18 mouse cellular contexts compared by ENCODE assay signal in the genomic region with DNA sequence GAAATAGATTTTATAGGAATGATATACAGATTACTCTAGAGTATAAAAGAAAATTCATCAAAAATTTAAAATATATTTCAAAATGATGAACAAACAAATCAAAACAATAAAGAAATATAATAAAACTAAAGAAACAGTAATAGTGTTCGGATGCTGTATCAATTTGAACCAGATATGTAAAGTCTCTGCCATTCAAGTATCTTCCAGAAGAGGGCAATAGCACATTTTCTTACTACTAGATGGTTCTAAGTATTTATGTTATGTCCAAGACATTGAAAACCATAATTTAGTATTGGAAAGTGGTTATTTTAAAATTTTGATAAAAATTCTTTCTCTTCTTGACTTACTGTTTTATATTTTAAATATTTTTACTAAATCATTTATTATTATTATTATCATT.
DNase-seq lines count a peak whose midpoint lies in the region; ATAC-seq and TF ChIP-seq lines count a peak whose summit lies in the region.
"Had no signal": no experiment of that assay in that cellular context is flagged by ENCODE, and none has a peak within 500 bp of the region (broad histone marks: within the 10 kb centered on the region; RNA-seq: fewer than 3 reads in every experiment).

No protein-coding gene starts in this region.

- H3K36me3 ChIP-seq in hindbrain, embryonic 14.5 days (replicated peaks; ENCODE audit: control insufficient read depth, insufficient read depth) = no peaks in the 10 kb centered on the region
- H3K36me3 ChIP-seq in hindbrain, embryonic 10.5 days = no peaks in the 10 kb centered on the region
- H3K36me3 ChIP-seq in lung, postnatal 0 days (ENCODE audit: insufficient read depth, low read length) = no peaks in the 10 kb centered on the region
- no peaks in the 10 kb centered on the region for H3K36me3 ChIP-seq in stomach, postnatal 0 days (ENCODE audit: control insufficient read depth, insufficient read depth, low read length)
- H3K36me3 ChIP-seq: forebrain, embryonic 15.5 days; heart, embryonic 13.5 days; limb, embryonic 12.5 days had no signal

- WGBS in hindbrain, embryonic 14.5 days = 79% methylated on average over 1 of the region's 1 CpGs
- WGBS in hindbrain, embryonic 10.5 days = 76% methylated on average over 1 of the region's 1 CpGs
- WGBS in lung, postnatal 0 days = 56% methylated on average over 1 of the region's 1 CpGs
- WGBS in stomach, postnatal 0 days = 67% methylated on average over 1 of the region's 1 CpGs

- no peaks in the 10 kb centered on the region for H3K4me1 ChIP-seq in hindbrain, embryonic 14.5 days (replicated peaks; ENCODE audit: control insufficient read depth, insufficient read depth, low read length)
- no peaks in the 10 kb centered on the region for H3K4me1 ChIP-seq in hindbrain, embryonic 10.5 days (replicated peaks)
- H3K4me1 ChIP-seq in lung, postnatal 0 days (ENCODE audit: insufficient read depth, low read depth, low read length) = no peaks in the 10 kb centered on the region
- no peaks in the 10 kb centered on the region for H3K4me1 ChIP-seq in stomach, postnatal 0 days (replicated peaks; ENCODE audit: control insufficient read depth, insufficient read depth)
- H3K4me1 ChIP-seq: forebrain, embryonic 15.5 days; heart, embryonic 13.5 days; limb, embryonic 12.5 days had no signal

- TF ChIP-seq CTCF in lung, postnatal 0 days (IDR thresholded peaks at IDR 0.05) = 0 out of 2 replicates have a peak, but pooled peaks have one; percentile 2
- TF ChIP-seq CTCF in stomach, postnatal 0 days (IDR thresholded peaks at IDR 0.05; ENCODE audit: low read depth) = peak; percentile 54

- H3K27ac ChIP-seq in hindbrain, embryonic 14.5 days = no peak overlapping the region
- H3K27ac ChIP-seq in hindbrain, embryonic 10.5 days = no peak overlapping the region
- no peak overlapping the region for H3K27ac ChIP-seq in lung, postnatal 0 days (ENCODE audit: low read length)
- no peak overlapping the region for H3K27ac ChIP-seq in stomach, postnatal 0 days (replicated peaks)
- H3K27ac ChIP-seq: forebrain, embryonic 15.5 days; heart, embryonic 13.5 days; limb, embryonic 12.5 days; liver, embryonic 14.5 days had no signal

- H3K9ac ChIP-seq in hindbrain, embryonic 14.5 days = no peak overlapping the region
- no peak overlapping the region for H3K9ac ChIP-seq in lung, postnatal 0 days (replicated peaks; ENCODE audit: low read depth)
- no peak overlapping the region for H3K9ac ChIP-seq in stomach, postnatal 0 days (ENCODE audit: low read length)
- H3K9ac ChIP-seq: forebrain, embryonic 15.5 days; heart, embryonic 13.5 days; limb, embryonic 12.5 days; liver, embryonic 14.5 days had no signal

- TF ChIP-seq EP300 in lung, postnatal 0 days (IDR thresholded peaks at IDR 0.05) = no peak
- no peak for TF ChIP-seq EP300 in stomach, postnatal 0 days (optimal IDR thresholded peaks at IDR 0.05)

- no peaks in the 10 kb centered on the region for H3K27me3 ChIP-seq in hindbrain, embryonic 14.5 days (ENCODE audit: control insufficient read depth, insufficient read depth, low read length)
- H3K27me3 ChIP-seq in hindbrain, embryonic 10.5 days (ENCODE audit: insufficient read depth, poor library complexity, severe bottlenecking) = no peaks in the 10 kb centered on the region
- H3K27me3 ChIP-seq in lung, postnatal 0 days (replicated peaks; ENCODE audit: insufficient read depth, low read length) = no peaks in the 10 kb centered on the region
- no peaks in the 10 kb centered on the region for H3K27me3 ChIP-seq in stomach, postnatal 0 days (ENCODE audit: control insufficient read depth, insufficient read depth, low read length)
- H3K27me3 ChIP-seq: forebrain, embryonic 15.5 days; heart, embryonic 13.5 days; limb, embryonic 12.5 days had no signal

- H3K4me3 ChIP-seq in hindbrain, embryonic 14.5 days (replicated peaks; ENCODE audit: low read length) = no peak overlapping the region
- H3K4me3 ChIP-seq in hindbrain, embryonic 10.5 days = no peak overlapping the region
- no peak overlapping the region for H3K4me3 ChIP-seq in lung, postnatal 0 days (ENCODE audit: low read depth, low read length)
- no peak overlapping the region for H3K4me3 ChIP-seq in stomach, postnatal 0 days (ENCODE audit: low read depth, low read length)
- H3K4me3 ChIP-seq: forebrain, embryonic 15.5 days; heart, embryonic 13.5 days; limb, embryonic 12.5 days had no signal

- no peak overlapping the region for H3K4me2 ChIP-seq in hindbrain, embryonic 14.5 days (replicated peaks)
- H3K4me2 ChIP-seq in lung, postnatal 0 days (replicated peaks; ENCODE audit: low read depth, low read length) = no peak overlapping the region
- no peak overlapping the region for H3K4me2 ChIP-seq in stomach, postnatal 0 days (replicated peaks; ENCODE audit: low read depth)
- H3K4me2 ChIP-seq: forebrain, embryonic 15.5 days; heart, embryonic 13.5 days; limb, embryonic 12.5 days had no signal

- H3K9me3 ChIP-seq in hindbrain, embryonic 14.5 days (ENCODE audit: control insufficient read depth, low read length) = no peaks in the 10 kb centered on the region
- no peaks in the 10 kb centered on the region for H3K9me3 ChIP-seq in hindbrain, embryonic 10.5 days
- H3K9me3 ChIP-seq in lung, postnatal 0 days (ENCODE audit: low read length) = no peaks in the 10 kb centered on the region
- no peaks in the 10 kb centered on the region for H3K9me3 ChIP-seq in stomach, postnatal 0 days (ENCODE audit: control insufficient read depth, low read length)
- H3K9me3 ChIP-seq: forebrain, embryonic 15.5 days; heart, embryonic 13.5 days; limb, embryonic 12.5 days had no signal

- DNase-seq in hindbrain, embryonic 14.5 days (ENCODE audit: low spot score) = peak; percentile 31
- no peak for DNase-seq in hindbrain, embryonic 10.5 days (ENCODE audit: low spot score)
- no peak for DNase-seq in lung, postnatal 0 days (ENCODE audit: low spot score)
- DNase-seq in lung, postnatal 10 days = no peak
- peak; percentile 20 for DNase-seq in MN1 (ENCODE audit: low spot score)
- no peak for DNase-seq in stomach, postnatal 0 days (ENCODE audit: low spot score)
- DNase-seq: adrenal gland, adult 8-10 months; cerebellum, adult 2 months; heart, adult 11 months; heart, postnatal 4 days; right cerebral cortex, postnatal 4 days; thymus, postnatal 36 days had no signal

- ATAC-seq in hindbrain, embryonic 14.5 days (ENCODE audit: low FRiP score) = no peak
- ATAC-seq in lung, postnatal 0 days = no peak
- no peak for ATAC-seq in stomach, postnatal 0 days (ENCODE audit: low FRiP score, low TSS enrichment)
- no peak for ATAC-seq in CD4-positive, CD25-positive, alpha-beta regulatory T cell, adult 4 months
- ATAC-seq: forebrain, embryonic 15.5 days; inflammation-experienced regulatory T-cells, adult 6 months had no signal

Comparison
In these comparisons a context has a peak if more than half of its experiments do, and no peak if none do; other contexts are left out.
1. DNase-seq: peak in hindbrain, embryonic 14.5 days (single experiment) and MN1 (single experiment); none in hindbrain, embryonic 10.5 days (single experiment), lung, postnatal 0 days (single experiment), lung, postnatal 10 days (single experiment) and stomach, postnatal 0 days (single experiment).